Mouse (Mus musculus): ENCODE results near the gene Fam171a1.

Gene Fam171a1

DNA sequence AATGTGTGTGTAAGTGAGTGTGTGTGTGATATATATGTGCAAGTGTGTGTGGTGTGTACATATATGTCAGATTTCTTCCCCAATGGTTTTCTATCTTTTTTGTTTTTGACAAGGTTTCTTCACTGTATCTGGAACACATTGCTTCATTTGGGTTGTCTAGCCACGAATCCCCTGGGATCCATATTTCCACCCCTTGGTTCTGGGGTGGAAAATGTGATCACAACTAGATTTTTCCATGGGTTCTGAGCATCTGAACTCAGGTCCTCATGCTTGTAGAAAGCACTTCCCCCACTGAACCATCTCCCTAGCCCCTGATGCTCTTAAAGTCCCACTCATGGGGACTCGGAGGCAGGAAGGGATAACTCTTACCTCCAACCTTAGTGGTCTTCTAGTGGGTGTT is 159.3 kb downstream of the Fam171a1 start:
- DNase-seq (ENCODE audit: low spot score in 2 of 2), result no peak

DNA sequence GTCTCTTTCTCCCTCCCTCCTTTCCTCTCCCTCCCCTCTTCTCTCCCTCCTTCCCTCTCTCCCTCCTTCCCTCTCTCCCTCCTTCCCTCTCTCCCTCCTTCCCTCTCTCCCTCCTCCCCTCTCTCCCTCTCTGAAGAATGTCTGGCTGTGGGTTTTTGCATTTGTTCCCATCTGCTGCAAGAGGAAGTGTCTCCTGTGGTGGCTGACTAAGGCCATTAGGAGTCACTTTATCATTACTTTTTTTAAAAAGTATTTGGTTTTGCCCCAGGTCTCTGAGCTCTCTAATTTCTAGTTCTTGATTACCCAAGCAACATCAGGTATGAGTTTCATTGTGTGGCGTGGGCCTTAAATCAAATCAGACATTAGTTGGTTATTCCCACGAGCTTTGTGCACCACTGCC is 162.1 kb downstream of the Fam171a1 start:
- no peak for DNase-seq (ENCODE audit: low spot score in 2 of 2)

Data from right cerebral cortex, adult 2 months (tissue).